Mouse (Mus musculus): ENCODE results near the gene Gm12184.
"Not testable (repeated sequence)": the region's sequence is repeated elsewhere in the genome, so short reads cannot be mapped to it uniquely, and the experiment has no call there.

Gm12184 gene

GRCm38 (mm10) chr11:48798984-48799920 is 27.2 kb downstream of the Gm12184 start:
- DNase-seq, result no peak

- DNase-seq, result no peak
These were observed 28.1 kb downstream of the Gm12184 start for GRCm38 (mm10) chr11:48798308-48798707.

GRCm38 (mm10) chr11:48797287-48797686 is 29.2 kb downstream of the Gm12184 start:
- DNase-seq, result no peak

- no peak for DNase-seq
These were observed 30.2 kb downstream of the Gm12184 start for GRCm38 (mm10) chr11:48796290-48796689.

- DNase-seq, result no peak
These were observed 31.2 kb downstream of the Gm12184 start for GRCm38 (mm10) chr11:48795221-48795620.

GRCm38 (mm10) chr11:48793184-48793583 is 33.3 kb downstream of the Gm12184 start:
- no peak for DNase-seq

GRCm38 (mm10) chr11:48791894-48792293 is 34.6 kb downstream of the Gm12184 start:
- DNase-seq, result not testable (repeated sequence)

GRCm38 (mm10) chr11:48790946-48791345 is 35.5 kb downstream of the Gm12184 start:
- DNase-seq, result no peak

- peak; percentile 80 for DNase-seq
These were observed 36.3 kb downstream of the Gm12184 start for GRCm38 (mm10) chr11:48789973-48790823.

GRCm38 (mm10) chr11:48789215-48789614 is 37.2 kb downstream of the Gm12184 start:
- no peak for DNase-seq

GRCm38 (mm10) chr11:48788311-48789089 is 38.0 kb downstream of the Gm12184 start:
- DNase-seq, result peak; percentile 84

- peak; percentile 78 for DNase-seq
These were observed 38.8 kb downstream of the Gm12184 start for GRCm38 (mm10) chr11:48787455-48788211.

GRCm38 (mm10) chr11:48782243-48782642 is 44.2 kb downstream of the Gm12184 start:
- DNase-seq, result no peak

GRCm38 (mm10) chr11:48779450-48779849 is 47.0 kb downstream of the Gm12184 start:
- DNase-seq, result no peak

- DNase-seq, result no peak
These were observed 49.2 kb downstream of the Gm12184 start for GRCm38 (mm10) chr11:48777303-48777702.

GRCm38 (mm10) chr11:48776664-48777063 is 49.8 kb downstream of the Gm12184 start:
- no peak for DNase-seq

- no peak for DNase-seq
These were observed 51.0 kb downstream of the Gm12184 start for GRCm38 (mm10) chr11:48775483-48775882.

Measured in layer of hippocampus, adult 9-11 months (tissue).